Mouse (Mus musculus) hindlimb bud, embryonic 11.5 days (tissue): ENCODE data around the gene Pkn3.
"Not testable (repeated sequence)": the region's sequence is repeated elsewhere in the genome, so short reads cannot be mapped to it uniquely, and the experiment has no call there.

ENCODE experiments used
- DNase-seq: peaks from one replicate; pipeline ENCODE4 v3.0.0-alpha.2; 2012; ENCODE audit warnings: low read depth, low spot score; ENCODE audit errors: extremely low spot score

The Pkn3 gene

GRCm38 (mm10) chr2:30077502-30078348, at the start of gene Pkn3:
Gene Pkn3, plus strand, starts transcription at chr2:30077684.
- DNase-seq, result no peak

- no peak for DNase-seq
Observed at GRCm38 (mm10) chr2:30032244-30032846, 45.1 kb upstream of the Pkn3 start.

- DNase-seq, result no peak
Observed at GRCm38 (mm10) chr2:30032957-30033356, 44.5 kb upstream of the Pkn3 start.

GRCm38 (mm10) chr2:30037762-30038161, 39.7 kb upstream of the Pkn3 start:
- no peak for DNase-seq

- no peak for DNase-seq
Observed at GRCm38 (mm10) chr2:30038370-30038769, 39.1 kb upstream of the Pkn3 start.

- no peak for DNase-seq
Observed at GRCm38 (mm10) chr2:30039687-30040086, 37.8 kb upstream of the Pkn3 start.

- no peak for DNase-seq
Observed at GRCm38 (mm10) chr2:30042445-30042844, 35.0 kb upstream of the Pkn3 start.

GRCm38 (mm10) chr2:30044550-30044949, 32.9 kb upstream of the Pkn3 start:
- no peak for DNase-seq

- no peak for DNase-seq
Observed at GRCm38 (mm10) chr2:30047127-30047526, 30.4 kb upstream of the Pkn3 start.

- DNase-seq, result no peak
Observed at GRCm38 (mm10) chr2:30048101-30048501, 29.4 kb upstream of the Pkn3 start.

- no peak for DNase-seq
Observed at GRCm38 (mm10) chr2:30048699-30049388, 28.6 kb upstream of the Pkn3 start, which contains the start of gene Wdr34. Gene Wdr34, minus strand, starts transcription at chr2:30048881.

- DNase-seq, result no peak
Observed at GRCm38 (mm10) chr2:30049831-30050230, 27.7 kb upstream of the Pkn3 start.

GRCm38 (mm10) chr2:30051992-30052761, 25.3 kb upstream of the Pkn3 start:
- no peak for DNase-seq

- DNase-seq, result not testable (repeated sequence)
Observed at GRCm38 (mm10) chr2:30055310-30055709, 22.2 kb upstream of the Pkn3 start.

GRCm38 (mm10) chr2:30056736-30057135, 20.7 kb upstream of the Pkn3 start:
- no peak for DNase-seq

- DNase-seq, result no peak
Observed at GRCm38 (mm10) chr2:30057223-30057904, 20.1 kb upstream of the Pkn3 start, which contains the start of gene Set. Gene Set, plus strand, starts transcription at chr2:30057378.

GRCm38 (mm10) chr2:30058418-30058817, 19.1 kb upstream of the Pkn3 start:
- no peak for DNase-seq

- no peak for DNase-seq
Observed at GRCm38 (mm10) chr2:30061215-30062166, 16.0 kb upstream of the Pkn3 start.
